Mouse (Mus musculus): Measurements from ENCODE around the gene Per1.

Per1 gene

DNA sequence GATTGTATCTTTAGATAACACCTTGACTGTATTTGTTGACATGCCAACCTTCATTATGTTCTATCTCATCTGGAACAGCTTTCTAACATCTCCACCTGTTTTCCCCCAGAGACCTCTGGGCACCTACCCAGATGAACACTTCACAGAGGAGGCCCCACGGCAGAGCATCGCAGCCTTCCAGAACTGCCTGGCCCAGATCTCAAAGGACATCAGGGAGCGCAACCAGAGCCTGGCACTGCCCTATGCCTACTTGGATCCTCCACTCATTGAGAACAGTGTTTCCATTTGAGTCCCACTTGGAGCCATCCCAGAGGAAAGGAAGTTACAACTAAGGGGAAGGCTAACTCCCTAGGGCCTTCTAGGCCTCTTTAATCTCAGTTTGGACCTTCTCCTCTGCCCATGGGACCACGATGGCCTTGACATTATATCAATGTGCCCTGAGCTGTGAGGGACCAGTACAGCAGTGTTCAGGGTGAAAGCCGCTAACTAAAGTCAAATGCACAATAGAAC is 53.5 kb downstream of the Per1 start:
- no peak for DNase-seq

DNA sequence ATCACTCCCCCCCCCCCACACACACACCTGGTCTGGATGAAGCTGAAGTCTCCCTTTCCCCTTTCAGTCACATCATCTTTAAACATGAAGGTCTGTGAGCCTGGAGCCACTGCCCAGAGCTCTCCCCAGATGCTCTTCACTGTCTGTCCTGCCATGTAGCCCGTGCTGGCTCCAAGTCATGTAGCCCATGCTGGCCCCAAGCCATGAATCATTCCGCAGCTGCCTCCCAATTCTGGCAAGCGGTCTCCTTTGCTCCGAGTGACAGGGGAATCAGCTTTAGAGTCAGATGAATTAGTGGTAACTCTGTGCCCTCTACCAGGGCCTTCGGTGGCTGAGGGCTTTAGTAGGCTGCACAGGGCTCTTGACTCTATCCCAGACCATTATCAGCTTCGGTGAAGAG is 54.7 kb downstream of the Per1 start:
- no peak for DNase-seq

DNA sequence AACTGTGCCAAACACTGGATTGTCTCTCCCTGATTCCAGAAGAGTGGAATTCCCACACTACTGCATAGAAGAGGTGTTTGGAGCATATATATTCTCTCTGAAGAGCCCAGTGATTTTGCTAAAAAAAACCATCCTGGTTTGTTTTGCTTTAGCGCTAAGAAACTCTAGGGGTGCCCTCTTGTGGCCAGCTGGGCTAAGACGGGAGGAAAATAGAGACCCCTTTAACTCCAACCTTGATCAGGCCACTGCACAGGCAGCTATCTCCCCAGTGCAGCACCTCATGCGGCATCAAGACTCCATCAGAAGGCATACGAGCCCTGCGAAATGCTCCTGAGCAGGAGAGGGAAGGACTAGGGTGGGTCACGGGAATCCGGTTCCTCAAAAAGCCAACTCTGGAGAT is 55.4 kb downstream of the Per1 start:
- peak; percentile 83 for DNase-seq

DNA sequence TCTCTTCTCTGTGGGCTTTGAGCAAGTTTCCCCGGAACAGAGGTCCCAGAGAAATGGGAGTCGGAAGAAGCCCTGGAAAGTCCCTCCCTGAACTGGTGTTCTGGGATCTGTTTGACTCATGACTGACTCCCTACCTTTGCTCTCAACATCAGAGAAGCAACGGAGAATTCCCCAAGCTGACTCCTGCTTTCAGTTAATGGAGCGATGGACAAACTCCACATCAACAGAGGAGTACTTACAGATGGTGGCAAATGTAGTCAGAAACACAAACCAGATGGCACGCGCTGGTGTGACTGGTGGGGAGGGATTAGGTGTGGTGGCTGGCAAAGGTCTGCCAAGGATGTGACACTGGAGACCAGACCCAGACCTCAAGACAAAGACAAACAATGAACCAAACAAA is 56.0 kb downstream of the Per1 start:
- DNase-seq: no peak

DNA sequence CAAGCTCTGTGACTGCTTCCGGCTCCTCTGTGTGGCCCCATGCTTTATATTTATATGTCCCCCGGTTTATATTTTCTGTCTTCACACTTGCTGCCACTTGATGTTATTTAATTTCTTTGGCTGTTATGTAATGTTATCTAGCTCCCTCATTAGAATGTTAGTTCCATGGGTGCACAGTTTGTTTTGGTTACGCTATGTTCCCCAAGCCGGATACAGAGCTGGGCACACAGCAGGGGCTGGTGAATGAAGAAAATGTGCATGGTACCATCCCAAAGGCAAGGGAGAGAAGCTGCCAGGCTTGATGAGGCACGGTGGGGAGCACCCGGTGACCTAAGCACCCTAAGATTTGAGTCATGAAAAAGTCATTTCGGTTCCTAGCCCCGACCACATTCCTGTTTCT is 58.8 kb downstream of the Per1 start:
- no peak for DNase-seq

DNA sequence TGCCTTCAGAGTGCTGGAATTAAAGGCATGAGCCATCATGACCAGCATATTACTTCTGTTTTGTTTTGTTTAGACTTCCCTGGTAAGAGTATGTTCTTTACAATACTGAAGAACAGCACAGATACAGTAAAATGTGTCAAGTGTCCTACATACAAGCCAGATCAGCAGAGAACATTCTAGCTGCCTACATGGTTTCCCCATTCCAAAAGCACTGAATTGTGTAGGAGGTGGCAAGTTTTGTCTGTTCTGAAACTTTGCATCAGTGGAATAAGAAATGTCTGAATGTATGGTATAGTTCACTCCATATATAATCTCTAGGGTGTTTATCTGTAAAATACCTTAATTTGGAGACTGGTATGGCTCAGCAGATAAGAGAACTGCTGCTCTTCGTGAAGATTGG is 60.3 kb downstream of the Per1 start:
- DNase-seq: no peak

DNA sequence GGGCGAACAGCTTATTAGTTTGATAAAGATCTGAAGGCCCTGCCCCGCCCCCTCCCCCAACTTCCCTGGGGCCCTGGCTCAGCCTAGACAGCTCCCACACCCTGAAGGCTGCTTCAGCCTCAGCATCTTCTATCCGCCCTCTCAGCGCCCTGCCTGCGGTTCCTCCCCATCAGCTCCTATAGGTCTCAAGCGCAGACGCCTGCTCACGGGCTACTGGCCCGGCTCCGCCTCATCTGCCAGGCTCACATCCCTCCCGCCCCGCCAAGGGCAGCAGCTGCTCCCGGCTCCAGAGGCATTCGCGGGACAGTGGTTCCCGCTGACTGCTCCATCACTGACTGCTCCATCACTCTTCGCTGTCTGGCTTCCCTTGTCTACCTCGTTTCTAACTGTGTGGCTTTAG is 61.8 kb downstream of the Per1 start, which contains the start of gene Alox12b:
Alox12b (plus strand) TSS at position 190 of the 400 bp plus-strand sequence.
- no peak for DNase-seq
